Mouse (Mus musculus): Measurements from ENCODE around the gene Rftn1.

Rftn1 gene

DNA sequence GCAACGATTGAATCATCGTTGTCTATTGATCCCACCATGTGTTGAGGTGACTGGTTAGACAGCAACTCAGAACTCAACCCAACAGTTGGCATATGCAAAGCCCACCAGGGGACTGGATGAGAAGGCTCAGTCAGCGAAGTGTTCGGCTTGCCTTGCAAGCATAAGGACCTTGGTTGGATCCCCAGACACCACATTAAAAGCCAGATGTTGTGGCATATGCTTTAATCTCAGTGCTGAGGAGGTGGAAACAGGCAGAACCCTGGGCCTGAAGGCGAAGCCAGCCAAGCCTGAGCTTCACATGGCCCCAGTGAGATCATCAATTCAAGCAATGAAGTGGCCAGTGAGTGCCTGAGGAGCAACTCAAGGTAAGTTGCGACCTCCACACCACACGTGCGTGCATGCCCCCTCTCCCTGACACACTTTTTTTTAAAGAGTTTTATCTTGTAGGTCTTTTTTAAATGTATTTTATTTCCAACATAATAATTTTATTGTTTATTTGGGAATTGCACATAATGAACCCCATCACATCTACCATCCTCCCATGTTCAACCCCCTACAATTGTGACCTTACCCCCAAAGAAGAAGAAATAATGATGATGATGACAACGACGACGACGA is 11.5 kb upstream of the Rftn1 start:
- no peak for DNase-seq (ENCODE audit: low spot score in 2 of 2)

DNA sequence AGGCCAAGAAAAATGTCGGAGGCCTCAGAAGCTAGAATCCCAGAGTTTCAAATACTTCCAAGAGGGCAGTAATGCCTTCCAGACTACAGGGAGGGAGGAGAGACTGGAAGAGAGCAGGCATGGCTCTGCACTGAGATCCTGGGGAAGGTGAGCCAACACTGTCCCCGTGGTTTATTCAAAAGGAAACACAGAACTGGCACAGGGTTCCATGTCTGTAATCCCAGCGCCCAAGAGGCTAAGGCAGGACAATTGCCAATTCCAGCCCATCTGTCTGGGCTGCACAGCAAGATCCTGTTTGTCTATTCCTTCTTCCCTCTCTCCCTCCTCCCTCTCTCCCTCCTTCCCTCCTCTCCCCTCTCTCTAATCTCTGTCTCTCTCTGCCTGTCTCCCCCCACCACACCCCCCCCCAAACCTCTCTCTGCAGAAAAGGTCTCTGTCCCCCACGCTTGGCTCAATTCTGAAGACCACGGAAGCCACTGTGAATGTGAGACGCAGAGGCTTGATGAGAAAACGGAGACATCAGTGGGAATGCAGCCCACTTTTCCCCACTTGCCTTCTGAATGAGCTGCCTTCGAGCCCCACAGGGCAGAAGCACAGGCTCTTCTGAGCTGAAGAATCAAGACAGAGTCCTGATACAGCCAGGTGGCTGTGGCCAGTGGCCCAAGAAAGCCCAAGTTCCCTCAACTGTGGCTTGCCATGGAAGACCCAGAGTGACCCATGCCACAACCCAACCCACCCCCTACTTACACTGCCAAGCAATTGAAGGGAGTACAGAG is 8.8 kb upstream of the Rftn1 start:
- no peak for DNase-seq (ENCODE audit: low spot score in 2 of 2)

DNA sequence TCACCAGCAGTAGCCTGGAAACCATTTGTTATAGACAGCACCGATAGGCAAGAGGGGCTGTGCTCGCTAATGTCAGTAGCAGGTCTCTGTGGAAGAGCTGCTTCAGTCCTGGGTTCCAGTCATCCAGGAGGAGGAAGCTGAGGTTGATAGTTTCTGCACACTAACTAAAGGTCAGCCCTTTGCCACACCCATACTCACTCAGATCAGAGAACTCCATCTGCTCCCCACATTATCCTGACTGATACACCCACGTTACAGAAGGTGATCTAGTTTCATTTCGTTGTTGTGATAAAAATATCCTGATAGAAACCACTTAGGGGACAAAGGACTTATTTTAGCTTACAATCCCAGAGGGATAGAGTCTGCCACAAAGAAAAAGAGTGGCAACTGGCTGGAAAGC is 7.1 kb upstream of the Rftn1 start:
- no peak for DNase-seq (ENCODE audit: low spot score in 2 of 2)

DNA sequence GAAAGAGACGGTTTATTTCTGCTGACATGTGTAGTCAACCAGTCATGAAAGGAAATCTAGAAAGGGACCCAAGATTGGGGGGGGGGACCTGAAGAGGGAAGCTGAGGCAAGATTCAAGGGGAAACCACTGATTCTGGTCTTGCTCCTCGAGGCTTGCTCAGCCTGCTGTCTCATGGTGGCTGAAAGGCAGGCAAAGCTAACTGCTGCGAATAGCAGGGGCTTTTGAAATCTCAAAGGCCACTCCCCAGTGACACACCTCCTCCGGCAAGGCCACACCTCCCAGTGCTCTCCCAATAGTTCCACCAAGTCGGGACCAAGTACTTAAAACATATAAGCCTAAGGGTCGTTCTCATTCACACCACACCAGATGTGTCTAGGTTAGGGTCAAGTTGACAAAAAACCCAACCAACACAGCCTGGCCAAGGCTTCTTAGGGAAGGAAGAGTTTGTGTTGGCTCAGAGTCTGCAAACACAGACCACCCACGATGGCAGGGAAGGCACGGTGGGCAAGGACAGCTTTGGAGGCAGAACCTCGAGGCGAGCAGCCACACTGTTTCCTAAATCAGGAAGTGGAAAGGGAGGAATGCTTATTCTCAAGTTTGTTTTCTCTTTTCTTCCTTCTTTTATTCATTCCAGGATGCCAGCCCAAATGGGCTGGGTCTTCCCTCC is 5.7 kb upstream of the Rftn1 start:
- no peak for DNase-seq (ENCODE audit: low spot score in 2 of 2)

- no peak for DNase-seq (ENCODE audit: low spot score in 2 of 2)
These were observed 4.9 kb upstream of the Rftn1 start for GRCm38 (mm10) chr17:50195399-50195798.

DNA sequence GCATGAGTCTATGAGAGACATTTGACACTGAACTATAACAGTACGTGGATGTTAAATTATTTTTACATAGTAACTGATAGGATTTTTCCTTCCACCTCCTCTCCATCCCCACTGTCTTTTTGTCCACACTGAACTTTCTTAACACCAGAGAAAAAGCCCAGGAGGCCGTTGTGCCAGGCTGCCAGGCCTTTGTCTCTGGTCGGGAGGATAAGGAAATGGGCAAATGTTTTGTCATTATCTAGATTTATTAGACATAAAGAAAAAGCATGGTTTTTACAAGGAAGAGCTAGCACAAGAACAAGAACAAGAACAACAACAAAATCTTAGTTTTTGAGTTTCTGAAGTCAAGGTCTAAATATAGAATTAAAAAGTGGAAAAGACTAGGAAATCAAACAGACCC is 4.1 kb upstream of the Rftn1 start:
- no peak for DNase-seq (ENCODE audit: low spot score in 2 of 2)

GRCm38 (mm10) chr17:50193653-50194052 is 3.2 kb upstream of the Rftn1 start:
- DNase-seq (ENCODE audit: low spot score in 2 of 2): no peak

DNA sequence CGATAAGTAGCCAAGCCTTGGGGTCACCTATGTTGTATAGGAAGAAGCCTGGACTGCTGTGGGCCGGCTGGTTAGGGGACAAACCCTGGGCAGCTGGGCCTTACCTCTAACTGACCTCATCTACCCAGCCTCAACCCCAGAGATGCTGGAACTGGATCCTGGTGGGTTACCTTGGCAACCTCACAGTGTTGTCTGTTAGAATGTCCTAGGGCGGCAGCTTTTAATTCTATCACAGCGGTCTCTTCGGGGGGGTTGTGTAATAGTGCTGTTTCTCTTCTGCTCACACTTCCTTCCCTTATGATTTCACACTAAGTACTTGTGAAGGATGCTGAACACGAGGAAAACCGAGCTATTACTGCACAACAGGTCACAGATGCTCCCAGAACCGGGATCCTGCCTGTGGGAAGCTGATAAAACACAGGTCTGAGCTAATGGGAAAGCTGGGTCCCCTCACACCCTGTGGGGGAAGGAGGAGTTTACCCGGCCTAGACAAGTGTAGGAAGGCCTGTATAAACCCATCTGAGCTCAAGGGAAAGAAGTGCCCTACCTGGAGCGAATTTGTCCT is 2.0 kb upstream of the Rftn1 start:
- DNase-seq (ENCODE audit: low spot score in 2 of 2): no peak

DNA sequence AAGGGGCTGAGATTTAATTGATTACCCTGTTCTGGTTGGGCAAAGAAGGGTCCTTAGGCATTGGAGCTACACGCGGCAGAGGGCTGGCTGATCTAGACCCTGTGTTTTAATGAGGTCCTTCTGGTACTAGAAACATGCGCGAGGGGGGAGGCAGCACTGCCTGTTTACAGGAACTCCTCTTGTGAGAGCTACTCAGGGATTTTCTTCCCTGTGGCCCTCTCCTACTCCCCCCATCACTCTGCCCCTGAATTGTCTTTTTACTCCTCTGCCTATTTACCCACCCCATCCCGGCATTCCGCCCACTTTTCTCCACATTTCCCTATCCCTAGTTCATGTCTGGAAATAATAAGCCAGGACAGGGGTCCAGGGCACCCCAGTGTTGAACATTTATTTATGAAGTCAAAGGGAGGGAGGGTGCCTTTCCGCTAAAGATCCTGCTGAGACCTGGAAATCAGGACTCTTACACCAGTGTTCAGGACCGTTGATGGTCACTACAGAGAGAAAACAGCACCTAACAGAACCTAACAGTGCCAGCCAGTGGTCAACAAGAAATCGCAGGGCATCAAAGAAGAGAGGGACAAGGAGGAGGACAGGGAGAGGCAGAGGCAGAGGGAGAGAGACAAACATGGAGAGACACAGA is 964 bp upstream of the Rftn1 start:
- DNase-seq (ENCODE audit: low spot score in 2 of 2): no peak

DNA sequence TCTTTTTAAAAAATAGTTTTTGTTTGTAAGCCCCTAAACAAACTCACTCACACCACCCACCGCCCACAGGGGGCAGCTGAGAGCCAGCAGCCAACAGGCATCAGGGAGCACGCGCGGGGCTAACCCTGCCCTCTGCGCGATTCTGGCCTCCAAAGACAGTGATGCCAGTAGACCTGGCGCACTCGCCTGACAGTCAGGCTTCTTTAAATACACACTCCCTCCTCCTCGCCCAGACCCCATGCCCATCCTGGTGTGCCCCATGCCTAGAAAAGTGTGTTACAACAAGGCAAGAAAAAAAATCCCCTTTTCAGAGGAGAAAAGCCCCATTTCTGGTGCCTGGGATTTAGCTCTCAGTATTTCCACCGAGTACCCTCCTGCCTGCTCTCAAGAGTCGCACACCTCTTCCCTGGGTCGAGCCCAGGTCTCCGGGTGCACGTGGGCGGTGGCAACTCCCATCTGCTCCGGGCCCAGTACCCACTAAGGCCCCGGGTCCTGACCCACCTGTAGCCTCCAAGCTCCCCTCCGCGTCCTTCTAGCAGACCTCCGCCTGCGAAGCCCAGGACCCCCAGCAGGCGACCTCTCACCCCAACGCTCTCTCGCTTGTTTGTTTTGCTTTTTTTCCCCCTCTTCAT is 977 bp downstream of the Rftn1 start:
- DNase-seq (ENCODE audit: low spot score in 2 of 2): peak in 1 of 2 experiments; percentile 9

DNA sequence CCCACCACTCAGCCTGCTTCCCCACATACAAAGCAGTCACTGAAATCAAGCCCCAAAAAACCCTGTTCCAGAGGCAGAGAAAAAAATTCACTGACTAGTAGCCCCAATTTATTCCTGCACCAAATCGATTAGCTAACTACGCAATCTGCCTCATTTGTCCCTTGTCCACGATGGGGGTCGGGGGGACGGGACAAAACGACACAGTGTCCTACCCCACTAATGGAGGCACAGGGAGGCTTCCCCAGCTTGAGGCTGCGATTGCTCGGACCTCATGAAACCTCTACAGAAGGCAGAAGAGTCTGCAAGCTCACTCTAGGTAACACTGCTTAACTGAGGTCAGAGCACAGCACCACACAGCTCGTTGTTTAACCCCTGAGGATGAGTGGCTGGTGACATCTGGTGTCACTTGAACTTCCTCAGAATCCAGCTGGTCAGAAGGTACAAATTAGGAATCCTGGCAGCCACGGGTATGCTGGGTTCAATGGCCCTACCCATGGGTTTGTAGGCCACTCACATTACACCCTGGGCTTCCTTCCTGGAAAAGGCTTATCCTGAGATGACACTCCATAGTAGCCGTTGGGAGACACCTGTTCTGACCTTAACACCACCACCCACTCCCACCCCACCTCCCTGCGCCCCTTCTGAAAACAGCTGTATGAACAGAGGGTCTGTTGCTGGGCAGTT is 1.7 kb downstream of the Rftn1 start:
- no peak for DNase-seq (ENCODE audit: low spot score in 2 of 2)

- DNase-seq (ENCODE audit: low spot score in 2 of 2): no peak
These were observed 4.9 kb downstream of the Rftn1 start for GRCm38 (mm10) chr17:50185616-50186015.

- no peak for DNase-seq (ENCODE audit: low spot score in 2 of 2)
These were observed 5.4 kb downstream of the Rftn1 start for GRCm38 (mm10) chr17:50185083-50185482.

GRCm38 (mm10) chr17:50184217-50185038 is 6.0 kb downstream of the Rftn1 start:
- DNase-seq (ENCODE audit: low spot score in 2 of 2): no peak

- DNase-seq (ENCODE audit: low spot score in 2 of 2): no peak
These were observed 7.2 kb downstream of the Rftn1 start for GRCm38 (mm10) chr17:50183300-50183699.

GRCm38 (mm10) chr17:50182542-50182951 is 7.9 kb downstream of the Rftn1 start:
- no peak for DNase-seq (ENCODE audit: low spot score in 2 of 2)

GRCm38 (mm10) chr17:50180899-50181570 is 9.4 kb downstream of the Rftn1 start:
- no peak for DNase-seq (ENCODE audit: low spot score in 2 of 2)

DNA sequence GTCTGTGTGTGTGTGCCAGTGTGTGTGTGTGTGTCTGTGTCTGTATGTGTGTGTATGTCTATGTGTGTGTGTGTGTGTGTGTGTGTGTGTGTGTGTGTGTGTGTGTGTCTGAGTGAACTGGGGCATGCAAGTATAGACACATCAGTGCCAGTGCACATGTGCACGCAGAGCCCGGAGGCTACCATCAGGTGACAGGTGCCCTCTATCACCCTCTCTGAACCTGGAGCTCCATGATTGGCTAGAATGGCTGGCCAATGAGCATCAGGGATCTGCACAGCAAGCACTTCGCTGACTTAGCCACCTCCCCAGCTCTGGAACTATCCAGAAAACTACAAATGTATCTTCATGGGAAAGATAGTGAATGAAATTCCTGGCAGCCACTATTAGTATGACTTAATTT is 16.7 kb downstream of the Rftn1 start:
- no peak for DNase-seq (ENCODE audit: low spot score in 2 of 2)

DNA sequence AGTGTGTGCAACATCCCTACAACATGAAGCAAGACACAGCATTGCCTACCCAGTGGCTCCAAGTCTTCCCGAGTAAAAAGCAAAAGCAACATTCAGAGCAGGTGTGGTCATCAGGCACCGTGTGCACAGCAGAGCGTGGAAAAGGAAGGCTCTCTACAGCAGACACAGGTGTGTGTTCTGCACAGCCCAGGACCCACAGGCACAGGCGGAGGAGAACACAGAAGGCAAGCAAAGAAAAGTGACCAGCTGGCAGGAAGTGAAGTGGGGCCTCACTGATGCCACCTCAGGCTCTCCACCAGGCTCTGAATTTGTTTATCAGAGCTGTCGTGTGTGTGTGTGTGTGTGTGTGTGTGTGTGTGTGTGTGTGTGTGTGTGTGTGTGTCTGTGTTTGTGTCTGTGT is 17.1 kb downstream of the Rftn1 start:
- DNase-seq (ENCODE audit: low spot score in 2 of 2): no peak

DNA sequence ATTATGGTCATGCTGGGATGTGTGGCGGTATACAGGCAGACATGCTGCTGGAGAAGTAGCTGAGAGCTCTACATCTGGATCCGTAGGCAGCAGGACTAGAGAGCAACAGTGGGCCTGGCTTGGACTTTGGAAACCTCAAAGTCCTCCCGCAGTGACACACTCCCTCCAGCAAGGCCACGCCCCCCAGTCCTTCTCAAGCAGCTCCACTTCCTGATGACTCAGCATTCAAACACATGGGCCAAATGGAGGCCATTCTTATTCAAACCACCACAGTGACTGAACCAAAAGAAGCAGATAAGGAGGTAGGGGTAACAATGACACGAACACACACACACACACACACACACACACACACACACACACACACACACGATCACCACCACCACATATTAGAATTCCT is 17.7 kb downstream of the Rftn1 start:
- no peak for DNase-seq (ENCODE audit: low spot score in 2 of 2)

Measured in right cerebral cortex, postnatal 36 days (tissue).